23 mouse cellular contexts compared by ENCODE assay signal in genomic region chr12:72666015-72666414, GRCm38 (mm10). TPM values are rescaled to one million over a fixed set of nuclear protein-coding genes. Genes with fewer than 3 reads are reported as not detected.
DNase-seq lines count a peak whose midpoint lies in the region; ATAC-seq and TF ChIP-seq lines count a peak whose summit lies in the region.
"Had no signal": no experiment of that assay in that cellular context is flagged by ENCODE, and none has a peak within 500 bp of the region (broad histone marks: within the 10 kb centered on the region; RNA-seq: fewer than 3 reads in every experiment).

No protein-coding gene starts in this region.

- peaks cover 23% of the 10 kb centered on the region for H3K4me1 ChIP-seq in heart, embryonic 15.5 days (replicated peaks)
- H3K4me1 ChIP-seq in testis, adult 2 months (ENCODE audit: control insufficient read depth, insufficient read depth, low read length): peaks cover 2% of the 10 kb centered on the region; the same call in 1 of the 2 replicates
- H3K4me1 ChIP-seq in kidney, embryonic 15.5 days: peaks cover 10% of the 10 kb centered on the region
- H3K4me1 ChIP-seq: intestine, embryonic 15.5 days had no signal

- TF ChIP-seq CTCF in gastrocnemius, adult 2 months (IDR thresholded peaks at IDR 0.05): no peak
- no peak for TF ChIP-seq CTCF in testis, adult 2 months (IDR thresholded peaks at IDR 0.05; ENCODE audit: control insufficient read depth, insufficient read depth, insufficient replicate concordance, low read depth, low read length)

- no peaks in the 10 kb centered on the region for H3K27me3 ChIP-seq in heart, embryonic 15.5 days
- no peaks in the 10 kb centered on the region for H3K27me3 ChIP-seq in testis, adult 2 months (ENCODE audit: control insufficient read depth, insufficient read depth, low read length)
- peaks cover 8% of the 10 kb centered on the region; the same call in 1 of the 2 replicates for H3K27me3 ChIP-seq in kidney, embryonic 15.5 days
- H3K27me3 ChIP-seq: embryonic facial prominence, embryonic 13.5 days; intestine, embryonic 15.5 days had no signal

- intact Hi-C loops in gastrocnemius, adult 2 months (cut with DNase I): loop anchor here (10.0 kb wide), 2 partner anchors 581 to 869 kb away; partner anchors contain the start of genes Jkamp and L3hypdh

- no peak for DNase-seq in gastrocnemius, adult 2 months
- no peak for DNase-seq in gastrocnemius, postnatal 4 days (ENCODE audit: low spot score in 2 of 2)
- no peak for DNase-seq in heart, adult 9 months (ENCODE audit: low spot score in 2 of 2)
- no peak for DNase-seq in testis, postnatal 10 days (ENCODE audit: low spot score)
- DNase-seq: adrenal gland, postnatal 36 days; cerebellum, adult 11 months; cerebellum, adult 9-10 months; cerebellum, postnatal 36 days; gastrocnemius, postnatal 14 days; heart, postnatal 10 days; kidney, adult 18-20 months had no signal

- no peak for ATAC-seq in heart, embryonic 15.5 days (replicated peaks; ENCODE audit: insufficient number of reproducible peaks, insufficient read depth, low FRiP score, low read depth)
- no peak for ATAC-seq in kidney, embryonic 15.5 days (replicated peaks; ENCODE audit: low FRiP score)
- ATAC-seq: forebrain, embryonic 16.5 days; intestine, embryonic 15.5 days had no signal

- H3K27ac ChIP-seq in gastrocnemius, adult 2 months: peak overlapping the region; percentile 95
- H3K27ac ChIP-seq in heart, embryonic 15.5 days: peak overlapping the region; percentile 97
- peak overlapping the region; percentile 8; the same call in 1 of the 2 replicates for H3K27ac ChIP-seq in testis, adult 2 months (ENCODE audit: control insufficient read depth, insufficient read depth, low read depth, low read length)
- H3K27ac ChIP-seq in kidney, embryonic 15.5 days: no peak overlapping the region
- H3K27ac ChIP-seq: embryonic facial prominence, embryonic 13.5 days; forebrain, embryonic 12.5 days; hindbrain, embryonic 10.5 days; hindbrain, embryonic 14.5 days; intestine, embryonic 15.5 days had no signal

- 61% methylated on average over 5 of the region's 5 CpGs for WGBS in heart, embryonic 15.5 days
- WGBS in kidney, embryonic 15.5 days: 77% methylated on average over 5 of the region's 5 CpGs

- H3K9ac ChIP-seq in heart, embryonic 15.5 days: no peak overlapping the region
- no peak overlapping the region for H3K9ac ChIP-seq in kidney, embryonic 15.5 days
- H3K9ac ChIP-seq: embryonic facial prominence, embryonic 13.5 days; forebrain, embryonic 12.5 days; hindbrain, embryonic 14.5 days; intestine, embryonic 15.5 days had no signal

- no peaks in the 10 kb centered on the region for H3K9me3 ChIP-seq in heart, embryonic 15.5 days (replicated peaks)
- H3K9me3 ChIP-seq in kidney, embryonic 15.5 days (replicated peaks): no peaks in the 10 kb centered on the region
- H3K9me3 ChIP-seq: embryonic facial prominence, embryonic 13.5 days; forebrain, embryonic 12.5 days; intestine, embryonic 15.5 days had no signal

- no peak overlapping the region for H3K4me3 ChIP-seq in gastrocnemius, adult 2 months
- H3K4me3 ChIP-seq in heart, embryonic 15.5 days: no peak overlapping the region
- H3K4me3 ChIP-seq in testis, adult 2 months (ENCODE audit: control insufficient read depth, low read depth, low read length): no peak overlapping the region
- no peak overlapping the region for H3K4me3 ChIP-seq in kidney, embryonic 15.5 days (replicated peaks)
- H3K4me3 ChIP-seq: forebrain, embryonic 12.5 days; hindbrain, embryonic 10.5 days; intestine, embryonic 15.5 days had no signal

- no peak overlapping the region for H3K4me2 ChIP-seq in heart, embryonic 15.5 days
- H3K4me2 ChIP-seq in kidney, embryonic 15.5 days: no peak overlapping the region

- H3K36me3 ChIP-seq in heart, embryonic 15.5 days: no peaks in the 10 kb centered on the region
- H3K36me3 ChIP-seq in testis, adult 2 months (ENCODE audit: control insufficient read depth, insufficient read depth, low read length): no peaks in the 10 kb centered on the region
- H3K36me3 ChIP-seq in kidney, embryonic 15.5 days: no peaks in the 10 kb centered on the region
- H3K36me3 ChIP-seq: embryonic facial prominence, embryonic 13.5 days; forebrain, embryonic 12.5 days; hindbrain, embryonic 10.5 days; intestine, embryonic 15.5 days had no signal

- TF ChIP-seq POLR2A in testis, adult 2 months (IDR thresholded peaks at IDR 0.05; ENCODE audit: control insufficient read depth, low read depth, low read length): no peak

RNA-seq across cellular contexts. Expression of gene Dhrs7, which starts 1.3 kb away (rescaled TPM):
- total RNA-seq in gastrocnemius, adult 2 months (2021): 10 to 100 TPM; 11.7 to 22.5 TPM
- total RNA-seq in gastrocnemius, postnatal 4 days (2021): 10 to 100 TPM; 34.0 to 37.8 TPM
- polyA plus RNA-seq in heart, embryonic 15.5 days (2015; fragmentation: Nextera tagmentation; extraction: Ambion mirVana): 74.7 and 82.9 TPM in 2 replicates
- 14.9 and 19.3 TPM in 2 replicates for polyA plus RNA-seq in testis, adult 2 months (2012; rRNA removed)
- polyA plus RNA-seq in kidney, embryonic 15.5 days (2015; fragmentation: Nextera tagmentation; extraction: Ambion mirVana): 11.1 and 12.4 TPM in 2 replicates

RNA-seq across cellular contexts. Expression of gene Gm4756, which starts 16.6 kb away (rescaled TPM):
- total RNA-seq in gastrocnemius, adult 2 months (2021): not detected
- not detected for total RNA-seq in gastrocnemius, postnatal 4 days (2021)
- polyA plus RNA-seq in heart, embryonic 15.5 days (2015; fragmentation: Nextera tagmentation; extraction: Ambion mirVana): not detected in 2 replicates
- not detected in 2 replicates for polyA plus RNA-seq in testis, adult 2 months (2012; rRNA removed)
- not detected in 2 replicates for polyA plus RNA-seq in kidney, embryonic 15.5 days (2015; fragmentation: Nextera tagmentation; extraction: Ambion mirVana)
- total RNA-seq: adrenal gland, postnatal 36 days; gastrocnemius, postnatal 14 days; granulocyte monocyte progenitor cell, adult 5-6 weeks; heart, postnatal 10 days had no signal
- polyA plus RNA-seq: embryonic facial prominence, embryonic 13.5 days; forebrain, embryonic 12.5 days; forebrain, embryonic 16.5 days; frontal cortex, adult 2 months; hindbrain, embryonic 10.5 days; hindbrain, embryonic 14.5 days; kidney, embryonic 14.5 days had no signal
